Mouse (Mus musculus): ENCODE measurements at regions not wholly inside any gene's neighbourhood (a gene's known extent, or its start where the extent isn't known, plus 50 kb on each side); places are given as distances from the start of the nearest gene placed in this dataset.

- H3K4me1 ChIP-seq (ENCODE audit: control insufficient read depth, insufficient read depth, low read length) = peaks cover 5% of the 10 kb centered on the region; the same call in 1 of the 2 replicates
- no peak overlapping the region for H3K27ac ChIP-seq (replicated peaks; ENCODE audit: low read depth, low read length)
- H3K36me3 ChIP-seq (ENCODE audit: control insufficient read depth, insufficient read depth, low read length) = no peaks in the 10 kb centered on the region
- no peak for DNase-seq (ENCODE audit: low spot score)
- no peak; the same call in 1 of the 2 replicates for ATAC-seq (ENCODE audit: low read depth)
- no peak overlapping the region for H3K4me3 ChIP-seq (ENCODE audit: low read depth, low read length)
- no peaks in the 10 kb centered on the region for H3K9me3 ChIP-seq (ENCODE audit: control insufficient read depth, low read length)
- H3K9ac ChIP-seq (ENCODE audit: low read depth, low read length) = no peak overlapping the region
- no peaks in the 10 kb centered on the region for H3K27me3 ChIP-seq (replicated peaks; ENCODE audit: control insufficient read depth, insufficient read depth, low read length)
- no peak overlapping the region for H3K4me2 ChIP-seq (ENCODE audit: low read depth, low read length)
- WGBS = 82% methylated on average over 6 of the region's 6 CpGs
These were observed 352.4 kb upstream of the Zfp507 start for GRCm38 (mm10) chr7:36155159-36155558.

GRCm38 (mm10) chr7:36150871-36151560 lies 348.2 kb upstream of the Zfp507 start:
- Histone ChIP-seq H3K4me1 (ENCODE audit: control insufficient read depth, insufficient read depth, low read length) (peaks cover under 1% of the 10 kb centered on the region; the same call in 1 of the 2 replicates), H3K36me3 (ENCODE audit: control insufficient read depth, insufficient read depth, low read length) (no peaks in the 10 kb centered on the region), H3K9me3 (ENCODE audit: control insufficient read depth, low read length) (no peaks in the 10 kb centered on the region), H3K4me3 (ENCODE audit: low read depth, low read length) (no peak overlapping the region), H3K27ac (replicated peaks; ENCODE audit: low read depth, low read length) (no peak overlapping the region), H3K9ac (ENCODE audit: low read depth, low read length) (no peak overlapping the region), H3K4me2 (ENCODE audit: low read depth, low read length) (no peak overlapping the region), H3K27me3 (replicated peaks; ENCODE audit: control insufficient read depth, insufficient read depth, low read length) (no peaks in the 10 kb centered on the region)
- DNase-seq (ENCODE audit: low spot score) (no peak), ATAC-seq (ENCODE audit: low read depth) (no peak)
- 43% methylated on average over 12 of the region's 12 CpGs for WGBS

DNA sequence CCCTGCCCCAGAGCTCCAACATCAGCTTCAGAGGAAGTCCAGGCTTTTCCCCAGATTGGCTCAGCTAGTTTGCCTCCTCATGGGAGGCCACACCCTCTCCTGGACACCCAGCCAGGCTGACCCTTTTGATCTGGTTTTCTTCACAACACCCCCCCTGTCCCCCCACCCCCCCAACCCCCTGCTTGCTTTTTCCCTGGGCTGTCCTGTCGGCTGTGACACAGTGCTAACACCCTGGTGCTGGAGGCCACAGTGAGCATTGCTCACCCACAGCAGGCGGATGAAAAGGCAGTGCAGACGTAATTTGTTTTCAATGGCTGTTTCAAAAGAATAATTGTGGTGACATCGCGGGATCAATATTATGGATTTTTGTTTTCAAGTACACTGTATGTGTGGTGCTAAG lies 333.8 kb upstream of the Zfp507 start:
- Histone ChIP-seq H3K4me1 (ENCODE audit: control insufficient read depth, insufficient read depth, low read length) (peaks cover 20% of the 10 kb centered on the region), H3K27me3 (replicated peaks; ENCODE audit: control insufficient read depth, insufficient read depth, low read length) (no peaks in the 10 kb centered on the region), H3K4me2 (ENCODE audit: low read depth, low read length) (no peak overlapping the region), H3K27ac (replicated peaks; ENCODE audit: low read depth, low read length) (no peak overlapping the region), H3K36me3 (ENCODE audit: control insufficient read depth, insufficient read depth, low read length) (no peaks in the 10 kb centered on the region), H3K4me3 (ENCODE audit: low read depth, low read length) (no peak overlapping the region), H3K9me3 (ENCODE audit: control insufficient read depth, low read length) (no peaks in the 10 kb centered on the region), H3K9ac (ENCODE audit: low read depth, low read length) (no peak overlapping the region)
- 49% methylated on average over 5 of the region's 5 CpGs for WGBS
- ATAC-seq (ENCODE audit: low read depth) (no peak), DNase-seq (ENCODE audit: low spot score) (no peak)

DNA sequence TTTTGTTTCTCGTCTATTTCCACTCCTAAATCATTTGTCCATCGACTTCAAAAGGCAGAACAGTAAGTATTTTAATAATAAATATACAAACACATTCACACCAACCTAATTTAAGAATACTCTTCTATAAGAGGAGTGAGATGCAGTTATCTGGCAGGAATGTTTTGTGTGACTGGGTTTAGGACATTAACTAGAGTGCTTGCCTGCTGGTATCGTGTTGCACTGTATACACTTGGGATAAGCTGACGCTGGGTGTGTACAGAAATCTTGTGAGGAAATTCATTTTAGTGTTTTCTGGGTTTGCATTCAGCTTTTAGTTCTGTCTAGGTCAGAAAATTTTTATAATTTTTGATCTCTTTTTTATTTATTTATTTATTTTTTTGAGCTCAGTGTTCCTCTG lies 331.8 kb upstream of the Zfp507 start:
- peak; percentile 55 for DNase-seq (ENCODE audit: low spot score)
- 56% methylated on average over 4 of the region's 4 CpGs for WGBS
- H3K9ac ChIP-seq (ENCODE audit: low read depth, low read length) = no peak overlapping the region
- H3K27ac ChIP-seq (replicated peaks; ENCODE audit: low read depth, low read length) = no peak overlapping the region
- H3K4me3 ChIP-seq (ENCODE audit: low read depth, low read length) = no peak overlapping the region
- no peaks in the 10 kb centered on the region for H3K27me3 ChIP-seq (replicated peaks; ENCODE audit: control insufficient read depth, insufficient read depth, low read length)
- no peaks in the 10 kb centered on the region for H3K36me3 ChIP-seq (ENCODE audit: control insufficient read depth, insufficient read depth, low read length)
- peaks cover 20% of the 10 kb centered on the region for H3K4me1 ChIP-seq (ENCODE audit: control insufficient read depth, insufficient read depth, low read length)
- no peak for ATAC-seq (ENCODE audit: low read depth)
- no peak overlapping the region for H3K4me2 ChIP-seq (ENCODE audit: low read depth, low read length)
- H3K9me3 ChIP-seq (ENCODE audit: control insufficient read depth, low read length) = no peaks in the 10 kb centered on the region

DNA sequence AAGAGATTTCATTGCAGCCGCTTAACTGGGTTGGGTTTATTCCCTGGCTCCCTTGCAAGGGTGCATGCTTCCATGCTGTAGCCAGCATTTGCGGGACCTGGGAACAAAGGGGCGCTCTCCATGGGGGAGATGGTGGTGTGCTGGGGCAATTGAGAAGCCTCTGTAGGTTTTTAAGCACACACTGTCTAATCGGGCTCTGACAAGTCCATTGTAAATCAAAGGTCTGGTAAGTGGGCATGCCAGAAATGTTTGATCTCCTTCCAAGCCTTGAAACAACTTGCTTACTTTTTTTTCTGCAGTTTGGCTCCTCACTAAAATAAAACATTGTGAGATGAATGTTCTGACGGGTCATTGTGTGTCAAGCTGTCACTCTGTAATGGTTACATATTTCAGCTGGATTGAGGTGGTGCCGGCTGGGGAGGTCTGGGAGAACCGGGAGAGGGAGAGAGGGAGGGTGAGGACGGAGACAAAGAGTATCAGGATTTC lies 330.9 kb upstream of the Zfp507 start:
- DNase-seq (ENCODE audit: low spot score) = peak; percentile 89
- no peaks in the 10 kb centered on the region for H3K27me3 ChIP-seq (replicated peaks; ENCODE audit: control insufficient read depth, insufficient read depth, low read length)
- WGBS = 6% methylated on average over 8 of the region's 8 CpGs
- peak overlapping the region; percentile 54 for H3K27ac ChIP-seq (replicated peaks; ENCODE audit: low read depth, low read length)
- no peaks in the 10 kb centered on the region for H3K36me3 ChIP-seq (ENCODE audit: control insufficient read depth, insufficient read depth, low read length)
- peak overlapping the region; percentile 32 for H3K4me2 ChIP-seq (ENCODE audit: low read depth, low read length)
- no peak overlapping the region for H3K4me3 ChIP-seq (ENCODE audit: low read depth, low read length)
- peak; percentile 75 for ATAC-seq (ENCODE audit: low read depth)
- H3K4me1 ChIP-seq (ENCODE audit: control insufficient read depth, insufficient read depth, low read length) = peaks cover 20% of the 10 kb centered on the region
- no peaks in the 10 kb centered on the region for H3K9me3 ChIP-seq (ENCODE audit: control insufficient read depth, low read length)
- no peak overlapping the region for H3K9ac ChIP-seq (ENCODE audit: low read depth, low read length)

- H3K36me3 ChIP-seq (ENCODE audit: control insufficient read depth, insufficient read depth, low read length) = no peaks in the 10 kb centered on the region
- no peaks in the 10 kb centered on the region for H3K9me3 ChIP-seq (ENCODE audit: control insufficient read depth, low read length)
- no peak overlapping the region for H3K9ac ChIP-seq (ENCODE audit: low read depth, low read length)
- DNase-seq (ENCODE audit: low spot score) = peak; percentile 72
- no peaks in the 10 kb centered on the region for H3K27me3 ChIP-seq (replicated peaks; ENCODE audit: control insufficient read depth, insufficient read depth, low read length)
- no peak overlapping the region for H3K4me2 ChIP-seq (ENCODE audit: low read depth, low read length)
- no peak; the same call in 1 of the 2 replicates for ATAC-seq (ENCODE audit: low read depth)
- no peak overlapping the region for H3K4me3 ChIP-seq (ENCODE audit: low read depth, low read length)
- WGBS = 46% methylated on average over 11 of the region's 11 CpGs
- peaks cover 20% of the 10 kb centered on the region for H3K4me1 ChIP-seq (ENCODE audit: control insufficient read depth, insufficient read depth, low read length)
- H3K27ac ChIP-seq (replicated peaks; ENCODE audit: low read depth, low read length) = peak overlapping the region; percentile 3; the same call in 1 of the 2 replicates
These were observed 330.2 kb upstream of the Zfp507 start for GRCm38 (mm10) chr7:36133026-36133425.

DNA sequence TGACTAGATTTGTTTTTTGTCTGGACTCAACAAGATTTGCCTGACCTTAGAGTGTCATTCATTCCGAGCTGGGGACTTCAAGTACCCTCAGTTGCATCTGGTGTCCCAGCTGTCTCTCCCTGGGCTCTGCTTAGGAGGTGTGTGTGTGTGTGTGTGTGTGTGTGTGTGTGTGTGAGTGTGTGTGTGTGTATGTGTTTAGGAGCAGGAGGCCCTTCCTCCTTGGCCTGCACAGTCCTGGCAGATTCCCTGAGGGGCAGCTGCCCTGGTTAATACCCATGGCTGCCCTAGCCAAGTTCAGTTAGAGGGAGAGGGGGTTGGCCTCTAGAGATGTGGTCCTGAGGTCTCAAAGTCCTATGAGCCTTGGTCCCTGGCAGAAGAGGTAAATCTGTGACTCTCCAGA lies 329.8 kb upstream of the Zfp507 start:
- H3K27me3 ChIP-seq (replicated peaks; ENCODE audit: control insufficient read depth, insufficient read depth, low read length) = no peaks in the 10 kb centered on the region
- no peaks in the 10 kb centered on the region for H3K36me3 ChIP-seq (ENCODE audit: control insufficient read depth, insufficient read depth, low read length)
- no peak overlapping the region for H3K9ac ChIP-seq (ENCODE audit: low read depth, low read length)
- H3K4me2 ChIP-seq (ENCODE audit: low read depth, low read length) = no peak overlapping the region
- H3K4me1 ChIP-seq (ENCODE audit: control insufficient read depth, insufficient read depth, low read length) = peaks cover 20% of the 10 kb centered on the region
- WGBS = 52% methylated on average over 1 of the region's 1 CpGs
- H3K4me3 ChIP-seq (ENCODE audit: low read depth, low read length) = no peak overlapping the region
- peak overlapping the region; percentile 3; the same call in 1 of the 2 replicates for H3K27ac ChIP-seq (replicated peaks; ENCODE audit: low read depth, low read length)
- H3K9me3 ChIP-seq (ENCODE audit: control insufficient read depth, low read length) = no peaks in the 10 kb centered on the region
- ATAC-seq (ENCODE audit: low read depth) (no peak), DNase-seq (ENCODE audit: low spot score) (no peak)

DNA sequence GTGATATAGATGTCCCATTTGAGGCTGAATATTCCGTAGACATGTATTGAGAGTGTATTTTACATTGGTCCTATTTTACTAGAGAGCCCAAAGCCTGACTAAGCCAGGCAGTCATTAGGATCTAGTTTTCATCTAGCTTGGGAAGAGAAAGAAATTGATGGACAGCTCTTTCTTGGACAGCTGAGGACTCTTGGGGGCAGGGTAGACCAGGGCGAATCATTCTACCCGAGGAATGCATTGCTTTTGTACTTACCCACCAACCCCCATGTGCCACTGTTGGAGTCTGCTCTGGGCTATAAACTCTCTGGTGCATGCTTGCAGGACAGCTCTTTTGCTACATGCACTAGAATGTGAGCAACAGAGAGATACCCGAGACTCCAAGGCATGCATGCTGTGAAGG lies 294.3 kb upstream of the Zfp507 start:
- H3K27me3 ChIP-seq (replicated peaks; ENCODE audit: control insufficient read depth, insufficient read depth, low read length) = no peaks in the 10 kb centered on the region
- no peak overlapping the region for H3K27ac ChIP-seq (replicated peaks; ENCODE audit: low read depth, low read length)
- DNase-seq (ENCODE audit: low spot score) (no peak), ATAC-seq (ENCODE audit: low read depth) (no peak)
- H3K9ac ChIP-seq (ENCODE audit: low read depth, low read length) = no peak overlapping the region
- no peaks in the 10 kb centered on the region for H3K36me3 ChIP-seq (ENCODE audit: control insufficient read depth, insufficient read depth, low read length)
- no peak overlapping the region for H3K4me3 ChIP-seq (ENCODE audit: low read depth, low read length)
- 75% methylated on average over 4 of the region's 4 CpGs for WGBS
- no peaks in the 10 kb centered on the region for H3K9me3 ChIP-seq (ENCODE audit: control insufficient read depth, low read length)
- no peak overlapping the region for H3K4me2 ChIP-seq (ENCODE audit: low read depth, low read length)
- H3K4me1 ChIP-seq (ENCODE audit: control insufficient read depth, insufficient read depth, low read length) = peaks cover 11% of the 10 kb centered on the region

Measured in embryonic facial prominence, embryonic 14.5 days (tissue).